Mouse (Mus musculus): Measurements from ENCODE around the gene Zfp458.

Gene Zfp458

DNA sequence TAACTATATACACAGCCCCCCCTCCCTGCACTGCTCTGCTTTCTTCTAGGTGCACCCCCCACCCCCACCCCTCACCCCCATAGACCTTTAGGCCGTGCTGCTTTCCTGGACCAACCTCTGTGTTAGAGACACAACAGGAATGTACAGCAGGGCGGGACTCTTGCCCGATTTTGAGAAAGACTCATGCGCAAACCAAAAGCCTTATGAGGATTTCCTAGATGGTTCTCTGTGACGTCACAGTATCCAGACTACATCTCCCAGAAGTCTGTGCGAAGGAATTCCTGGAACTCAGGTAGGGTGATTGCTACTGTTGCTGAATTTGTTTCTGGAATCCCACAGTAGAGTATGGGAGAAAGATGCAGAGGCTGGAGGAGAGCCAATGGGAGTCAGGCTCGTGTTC, at the start of gene Zfp458:
TSS of gene Zfp458 (minus strand) at position 153 of the 400 bp plus-strand sequence.
- DNase-seq = no peak

DNA sequence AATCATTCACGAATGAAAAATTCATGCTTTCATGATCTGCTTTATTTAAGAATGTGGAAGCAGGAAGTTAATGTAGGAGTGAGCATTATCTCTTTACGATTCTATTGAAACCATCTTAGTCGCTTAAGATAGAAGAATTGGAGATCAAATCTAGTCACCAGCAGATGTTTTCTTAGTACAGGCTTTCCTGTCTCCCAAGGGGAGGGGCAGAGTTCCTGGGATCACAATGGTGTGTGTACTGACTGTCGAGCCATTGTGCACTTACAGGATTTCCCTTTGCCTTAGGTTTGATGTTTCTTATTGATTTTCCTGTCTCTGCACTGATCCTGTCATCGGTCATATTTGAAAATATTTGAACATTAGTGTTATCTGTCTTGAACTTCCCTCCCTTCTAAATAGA, 28.5 kb upstream of the Zfp458 start:
- peak; percentile 21 for DNase-seq

DNA sequence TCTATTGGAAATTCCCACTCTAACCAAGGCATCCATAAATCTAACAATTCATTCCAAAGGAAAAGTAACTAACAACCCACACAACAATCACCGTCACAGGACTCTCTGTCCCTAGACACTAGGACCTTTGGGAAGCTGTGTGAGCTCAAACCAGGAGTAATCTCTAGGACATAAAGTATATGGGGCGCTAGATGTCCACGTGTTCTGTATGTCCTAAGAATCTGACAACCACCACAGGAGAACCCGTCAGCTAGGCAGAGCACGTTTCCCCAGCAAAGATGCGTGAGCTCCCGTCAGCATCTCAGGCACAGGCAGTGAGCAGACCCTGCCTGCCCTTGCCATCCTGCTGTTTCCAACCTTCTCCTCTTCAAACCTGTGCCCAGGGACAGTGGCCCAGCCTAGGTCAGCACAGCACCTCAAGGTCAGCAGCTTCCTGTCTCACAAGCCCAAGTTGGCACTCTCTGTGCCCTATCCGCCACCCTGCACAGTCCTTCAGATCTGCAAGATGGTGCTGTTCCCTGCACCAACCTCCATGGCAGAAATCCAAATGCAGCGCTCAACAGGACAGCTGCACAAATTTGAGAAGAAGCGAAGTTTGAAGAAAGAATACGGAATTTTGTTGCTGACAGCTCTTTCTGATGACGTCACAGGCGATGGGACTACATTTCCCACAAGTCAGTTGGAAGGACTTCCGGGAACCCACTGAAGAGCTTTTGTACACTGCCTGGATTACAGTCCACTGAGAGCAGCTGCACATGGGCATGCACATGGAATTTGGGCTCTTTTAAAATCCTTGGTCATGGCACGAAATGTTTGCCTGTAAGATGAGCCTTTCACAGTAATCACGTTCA, 27.8 kb upstream of the Zfp458 start, which contains the start of gene Zfp457:
TSS of gene Zfp457 (minus strand) at position 664 of the 851 bp plus-strand sequence.
- DNase-seq = peak; percentile 93

DNA sequence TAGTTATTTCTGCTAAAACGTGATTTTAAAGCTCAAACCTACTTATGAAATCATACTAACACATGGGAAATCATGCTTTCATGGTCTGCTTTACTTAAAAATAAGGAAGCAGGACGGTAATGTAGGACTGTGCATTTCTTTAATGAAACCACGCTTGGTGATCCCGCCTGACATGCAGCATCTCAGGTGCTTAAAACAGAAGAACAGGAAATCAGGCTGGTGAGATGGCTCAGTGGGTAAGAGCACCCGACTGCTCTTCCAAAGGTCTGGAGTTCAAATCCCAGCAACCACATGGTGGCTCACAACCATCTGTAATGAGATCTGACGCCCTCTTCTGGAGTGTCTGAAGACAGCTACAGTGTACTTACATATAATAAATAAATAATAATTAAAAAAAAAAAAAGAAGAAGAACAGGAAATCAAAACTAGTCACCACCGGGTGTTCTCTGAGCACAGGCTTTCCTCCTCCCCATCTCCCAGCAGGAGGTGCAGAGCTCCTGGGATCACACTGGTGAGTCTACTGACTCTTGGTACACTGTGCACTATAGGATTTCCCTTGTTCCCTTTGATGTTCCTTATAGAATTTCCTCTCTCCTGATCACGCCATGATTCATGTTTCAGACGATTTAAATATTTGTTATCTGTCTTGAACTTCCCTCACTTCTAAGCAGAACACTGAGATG, 8.7 kb downstream of the Zfp458 start:
- peak; percentile 10 for DNase-seq

DNA sequence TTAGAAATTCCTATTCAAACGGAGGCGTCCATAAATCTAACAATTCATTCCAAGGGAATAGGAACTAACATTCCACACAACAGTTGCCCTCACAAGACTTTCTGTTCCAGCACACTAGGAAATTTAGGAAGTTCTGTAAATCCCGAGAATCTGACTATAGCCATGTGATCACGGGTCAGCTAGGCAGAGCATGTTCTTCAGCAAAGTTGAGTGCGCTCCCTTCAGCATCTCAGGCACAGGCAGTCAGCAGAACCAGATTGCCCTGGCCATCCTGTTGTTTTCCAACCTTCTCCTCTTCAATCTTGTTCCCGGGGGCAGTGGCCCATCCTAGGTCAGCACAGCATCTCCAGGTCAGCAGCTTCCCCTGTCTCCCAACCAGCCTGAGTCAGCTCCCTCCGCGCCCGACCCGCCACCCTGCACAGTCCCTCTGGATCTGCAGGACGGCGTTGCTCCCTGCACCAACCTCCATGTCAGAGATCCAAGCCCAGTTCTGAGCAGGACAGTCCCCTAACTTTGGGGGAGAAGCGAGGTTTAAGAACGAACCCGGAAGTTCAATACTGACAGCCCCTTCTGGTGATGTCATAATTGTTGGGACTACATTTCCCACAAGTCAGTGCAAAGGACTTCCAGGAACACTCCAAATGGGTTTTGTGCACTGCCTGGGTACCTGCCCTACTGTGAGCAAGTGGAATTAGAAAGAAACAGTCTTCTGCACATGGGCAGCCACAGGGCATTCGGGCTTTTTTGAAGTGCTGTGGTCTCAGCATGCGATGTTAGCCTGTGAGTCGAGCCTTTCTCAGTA, 9.5 kb downstream of the Zfp458 start:
- DNase-seq = peak; percentile 86

DNA sequence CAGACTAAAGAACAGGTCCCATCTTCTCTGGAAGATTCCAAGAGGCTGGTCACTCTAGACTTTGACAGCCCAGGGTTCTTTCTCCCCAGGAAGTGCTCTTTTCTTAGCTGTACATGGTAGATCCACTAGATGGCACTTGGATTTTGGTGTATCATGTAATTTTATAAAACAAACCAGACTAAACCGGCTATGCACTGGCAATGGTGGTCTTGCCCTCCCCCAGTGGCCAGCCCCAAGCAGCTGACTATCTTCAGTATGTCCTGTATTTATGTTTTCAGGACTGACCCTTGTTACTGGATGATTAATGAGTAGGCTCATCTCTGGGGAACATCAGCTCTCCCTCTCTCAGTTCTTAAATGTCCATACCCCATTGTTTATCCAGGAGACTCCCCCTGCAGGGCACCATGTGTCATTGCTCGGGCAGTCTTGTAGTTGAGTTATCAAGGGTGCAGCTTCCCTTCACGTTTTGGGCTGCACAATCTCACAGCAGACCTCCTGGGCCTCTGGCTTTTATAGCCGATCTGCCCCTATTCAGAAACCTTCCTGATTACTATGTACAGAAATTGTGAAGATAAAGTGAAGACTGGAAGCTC, 64.2 kb downstream of the Zfp458 start:
- no peak for DNase-seq

All from cerebellum, adult 9-11 months (tissue).